Comparison of ENCODE assay signal across 8 mouse cellular contexts in genomic region chr4:155803340-155804041, GRCm38 (mm10). TPM values are rescaled to one million over a fixed set of nuclear protein-coding genes. Genes with fewer than 3 reads are reported as not detected.
DNase-seq lines count a peak whose midpoint lies in the region; ATAC-seq and TF ChIP-seq lines count a peak whose summit lies in the region.

No protein-coding gene starts in this region.

- peaks cover 0 to 2% of the 10 kb centered on the region in 2 experiments; a peak in 2 of 4 replicates for H3K4me1 ChIP-seq in ES-E14 (ENCODE audit: control insufficient read depth in 2 of 2, insufficient read depth in 2 of 2, low read length in 2 of 2, poor library complexity in 1 of 2)
- H3K4me1 ChIP-seq in forebrain, embryonic 16.5 days (replicated peaks; ENCODE audit: control insufficient read depth, insufficient read depth, low read length): peaks cover 19% of the 10 kb centered on the region
- peaks cover 17% of the 10 kb centered on the region for H3K4me1 ChIP-seq in lung, embryonic 15.5 days

- peak overlapping the region; percentile 81 to 89 for H3K4me3 ChIP-seq in ES-E14 (ENCODE audit: insufficient read depth in 1 of 2, low read depth in 1 of 2, low read length in 2 of 2, poor library complexity in 1 of 2, severe bottlenecking in 1 of 2)
- peak overlapping the region; percentile 93 for H3K4me3 ChIP-seq in forebrain, embryonic 16.5 days (replicated peaks; ENCODE audit: low read length)
- H3K4me3 ChIP-seq in lung, embryonic 15.5 days: peak overlapping the region; percentile 81

- peak overlapping the region; percentile 9 for H3K27ac ChIP-seq in ES-E14 (ENCODE audit: insufficient read depth, low read depth, low read length, poor library complexity, severe bottlenecking)
- H3K27ac ChIP-seq in forebrain, embryonic 16.5 days (ENCODE audit: low read length): peak overlapping the region; percentile 78
- peak overlapping the region; percentile 66 for H3K27ac ChIP-seq in lung, embryonic 15.5 days

- under 1% methylated on average over 58 of the region's 58 CpGs for WGBS in forebrain, embryonic 16.5 days
- under 1% methylated on average over 58 of the region's 58 CpGs for WGBS in lung, embryonic 15.5 days

- in situ Hi-C loops in ES-E14 (cut with MboI; ENCODE audit: low sequenced_read_pairs in 2 of 2, unreplicated experiment in 2 of 2): no loop called here

- ATAC-seq in forebrain, embryonic 16.5 days: peak; percentile 99
- ATAC-seq in lung, embryonic 15.5 days (ENCODE audit: borderline replicate concordance, extremely low read depth, low FRiP score, low TSS enrichment): peak; percentile 98

- peak overlapping the region; percentile 83 for H3K9ac ChIP-seq in ES-E14 (ENCODE audit: insufficient read depth, low read depth, low read length, poor library complexity, severe bottlenecking)
- H3K9ac ChIP-seq in forebrain, embryonic 16.5 days (replicated peaks; ENCODE audit: low read depth, low read length): peak overlapping the region; percentile 83
- peak overlapping the region; percentile 73 for H3K9ac ChIP-seq in lung, embryonic 15.5 days

- H3K27me3 ChIP-seq in forebrain, embryonic 16.5 days (replicated peaks; ENCODE audit: control insufficient read depth, insufficient read depth, low read length): no peaks in the 10 kb centered on the region
- no peaks in the 10 kb centered on the region for H3K27me3 ChIP-seq in lung, embryonic 15.5 days

- peak overlapping the region; percentile 79 for H3K4me2 ChIP-seq in forebrain, embryonic 16.5 days (ENCODE audit: low read length)
- peak overlapping the region; percentile 61 for H3K4me2 ChIP-seq in lung, embryonic 15.5 days

- H3K36me3 ChIP-seq in ES-E14 (ENCODE audit: control insufficient read depth, insufficient read depth, low read length, poor library complexity, severe bottlenecking): peaks cover 13% of the 10 kb centered on the region
- peaks cover 4% of the 10 kb centered on the region for H3K36me3 ChIP-seq in forebrain, embryonic 16.5 days (ENCODE audit: control insufficient read depth, insufficient read depth)
- H3K36me3 ChIP-seq in lung, embryonic 15.5 days: peaks cover 16% of the 10 kb centered on the region

- DNase-seq in ES-E14 (ENCODE audit: low read depth, low spot score): peak; percentile 92
- peak; percentile 92 for DNase-seq in cerebellum, adult 11-12 months
- DNase-seq in heart, postnatal 4 days: peak; percentile 98
- peak; percentile 90 to 95 for DNase-seq in layer of hippocampus, adult 8-10 months (ENCODE audit: low spot score in 2 of 2)
- DNase-seq in ovary, adult 18-20 months (ENCODE audit: low spot score): peak; percentile 90
- peak; percentile 96 for DNase-seq in thymus, postnatal 0 days (ENCODE audit: low spot score)

- no peaks in the 10 kb centered on the region for H3K9me3 ChIP-seq in ES-E14 (ENCODE audit: control insufficient read depth, insufficient read depth, low read depth, low read length)
- no peaks in the 10 kb centered on the region for H3K9me3 ChIP-seq in forebrain, embryonic 16.5 days (ENCODE audit: control insufficient read depth, low read length)
- no peaks in the 10 kb centered on the region for H3K9me3 ChIP-seq in lung, embryonic 15.5 days

TF ChIP-seq in ES-E14, 5 proteins besides CTCF, POLR2A, EP300 and RAD21:
- no peak for TF ChIP-seq ZC3H11A (IDR thresholded peaks at IDR 0.05; ENCODE audit: borderline replicate concordance, low read depth, low read length)
- TF ChIP-seq MAFK (IDR thresholded peaks at IDR 0.05; ENCODE audit: insufficient read depth, low read depth, low read length): no peak
- TF ChIP-seq CHD2 (IDR thresholded peaks at IDR 0.05; ENCODE audit: low read depth, low read length): peak; percentile 92
- TF ChIP-seq HCFC1 (IDR thresholded peaks at IDR 0.05; ENCODE audit: borderline replicate concordance, insufficient read depth, low read length): peak; percentile 91
- no peak for TF ChIP-seq ZNF384 (IDR thresholded peaks at IDR 0.05; ENCODE audit: low read depth, low read length)

RNA-seq across cellular contexts. Expression of gene Mrpl20, which starts 0.8 kb away (rescaled TPM):
- 114 and 157 TPM in 2 replicates for total RNA-seq in ES-E14 (2012; rRNA removed)
- 214 and 231 TPM in 2 replicates for polyA plus RNA-seq in forebrain, embryonic 16.5 days (2015; fragmentation: Nextera tagmentation; extraction: Ambion mirVana)
- total RNA-seq in heart, postnatal 4 days (2021): 10 to 100 TPM; 78.1 to 95.5 TPM
- 10 to 100 TPM; 74.2 to 85.2 (median 78.2) TPM for total RNA-seq in layer of hippocampus, adult 8-10 months (2022)
- 193 and 228 TPM in 2 replicates for polyA plus RNA-seq in lung, embryonic 15.5 days (2015; fragmentation: Nextera tagmentation; extraction: Ambion mirVana)
- polyA plus RNA-seq in thymus, postnatal 0 days (2015; fragmentation: Nextera tagmentation; extraction: Ambion mirVana): 283 and 286 TPM in 2 replicates

RNA-seq across cellular contexts. Expression of gene Ccnl2, which starts 8.8 kb away (rescaled TPM):
- 103 and 171 TPM in 2 replicates for total RNA-seq in ES-E14 (2012; rRNA removed)
- polyA plus RNA-seq in forebrain, embryonic 16.5 days (2015; fragmentation: Nextera tagmentation; extraction: Ambion mirVana): 176 and 188 TPM in 2 replicates
- 10 to 100 TPM; 58.2 to 59.4 TPM for total RNA-seq in heart, postnatal 4 days (2021)
- 100 to 1,000 TPM in 1 of 4 experiments, 10 to 100 TPM in 3; 69.6 to 104 (median 79.7) TPM for total RNA-seq in layer of hippocampus, adult 8-10 months (2022)
- 152 and 169 TPM in 2 replicates for polyA plus RNA-seq in lung, embryonic 15.5 days (2015; fragmentation: Nextera tagmentation; extraction: Ambion mirVana)
- polyA plus RNA-seq in thymus, postnatal 0 days (2015; fragmentation: Nextera tagmentation; extraction: Ambion mirVana): 139 and 162 TPM in 2 replicates

RNA-seq across cellular contexts. Expression of gene Ankrd65, which starts 13.3 kb away (rescaled TPM):
- total RNA-seq in ES-E14 (2012; rRNA removed): 0.49 and 0.74 TPM in 2 replicates
- not detected in 2 replicates for polyA plus RNA-seq in forebrain, embryonic 16.5 days (2015; fragmentation: Nextera tagmentation; extraction: Ambion mirVana)
- total RNA-seq in heart, postnatal 4 days (2021): not detected
- total RNA-seq in layer of hippocampus, adult 8-10 months (2022): not detected
- polyA plus RNA-seq in lung, embryonic 15.5 days (2015; fragmentation: Nextera tagmentation; extraction: Ambion mirVana): 0.20 TPM in 1 of 2 replicates, not detected in the other
- 0.23 and 0.42 TPM in 2 replicates for polyA plus RNA-seq in thymus, postnatal 0 days (2015; fragmentation: Nextera tagmentation; extraction: Ambion mirVana)

RNA-seq across cellular contexts. Expression of gene Tmem88b, which starts 17.8 kb away (rescaled TPM):
- 0.09 and 0.11 TPM in 2 replicates for total RNA-seq in ES-E14 (2012; rRNA removed)
- polyA plus RNA-seq in forebrain, embryonic 16.5 days (2015; fragmentation: Nextera tagmentation; extraction: Ambion mirVana): 0.47 and 0.53 TPM in 2 replicates
- total RNA-seq in heart, postnatal 4 days (2021): 1 to 10 TPM; 4.6 to 4.9 TPM
- 10 to 100 TPM; 30.2 to 36.9 (median 34.5) TPM for total RNA-seq in layer of hippocampus, adult 8-10 months (2022)
- polyA plus RNA-seq in lung, embryonic 15.5 days (2015; fragmentation: Nextera tagmentation; extraction: Ambion mirVana): 0.16 and 0.26 TPM in 2 replicates
- polyA plus RNA-seq in thymus, postnatal 0 days (2015; fragmentation: Nextera tagmentation; extraction: Ambion mirVana): 0.05 and 0.21 TPM in 2 replicates

RNA-seq across cellular contexts. Expression of gene Aurkaip1, which starts 27.6 kb away (rescaled TPM):
- total RNA-seq in ES-E14 (2012; rRNA removed): 156 and 162 TPM in 2 replicates
- 111 and 121 TPM in 2 replicates for polyA plus RNA-seq in forebrain, embryonic 16.5 days (2015; fragmentation: Nextera tagmentation; extraction: Ambion mirVana)
- total RNA-seq in heart, postnatal 4 days (2021): 10 to 100 TPM; 78.9 to 84.2 TPM
- 100 to 1,000 TPM in 1 of 4 experiments, 10 to 100 TPM in 3; 95.2 to 103 (median 97.9) TPM for total RNA-seq in layer of hippocampus, adult 8-10 months (2022)
- polyA plus RNA-seq in lung, embryonic 15.5 days (2015; fragmentation: Nextera tagmentation; extraction: Ambion mirVana): 143 and 146 TPM in 2 replicates
- 187 and 198 TPM in 2 replicates for polyA plus RNA-seq in thymus, postnatal 0 days (2015; fragmentation: Nextera tagmentation; extraction: Ambion mirVana)

Comparison
In these comparisons a context has a peak if more than half of its experiments do, and no peak if none do; other contexts are left out.
1. Peak in every context shown above with its lines: DNase-seq, ATAC-seq, H3K4me3 ChIP-seq and H3K27ac ChIP-seq.
2. H3K27ac ChIP-seq: peak in every context shown above with its lines; median percentile 78 in forebrain, embryonic 16.5 days; 66 in lung, embryonic 15.5 days; 9 in ES-E14.